Mouse (Mus musculus) adrenal gland (tissue): ENCODE measurements around the gene Hbb-bt.
"Not testable (repeated sequence)": the region's sequence is repeated elsewhere in the genome, so short reads cannot be mapped to it uniquely, and the experiment has no call there.

Experiments used
- intact Hi-C: fragments of 180-260 bp; cut with DNase I; formaldehyde crosslinking; loops from one replicate; pipeline ENCODE4 v1.15.1; 2025

Hbb-bt gene

DNA sequence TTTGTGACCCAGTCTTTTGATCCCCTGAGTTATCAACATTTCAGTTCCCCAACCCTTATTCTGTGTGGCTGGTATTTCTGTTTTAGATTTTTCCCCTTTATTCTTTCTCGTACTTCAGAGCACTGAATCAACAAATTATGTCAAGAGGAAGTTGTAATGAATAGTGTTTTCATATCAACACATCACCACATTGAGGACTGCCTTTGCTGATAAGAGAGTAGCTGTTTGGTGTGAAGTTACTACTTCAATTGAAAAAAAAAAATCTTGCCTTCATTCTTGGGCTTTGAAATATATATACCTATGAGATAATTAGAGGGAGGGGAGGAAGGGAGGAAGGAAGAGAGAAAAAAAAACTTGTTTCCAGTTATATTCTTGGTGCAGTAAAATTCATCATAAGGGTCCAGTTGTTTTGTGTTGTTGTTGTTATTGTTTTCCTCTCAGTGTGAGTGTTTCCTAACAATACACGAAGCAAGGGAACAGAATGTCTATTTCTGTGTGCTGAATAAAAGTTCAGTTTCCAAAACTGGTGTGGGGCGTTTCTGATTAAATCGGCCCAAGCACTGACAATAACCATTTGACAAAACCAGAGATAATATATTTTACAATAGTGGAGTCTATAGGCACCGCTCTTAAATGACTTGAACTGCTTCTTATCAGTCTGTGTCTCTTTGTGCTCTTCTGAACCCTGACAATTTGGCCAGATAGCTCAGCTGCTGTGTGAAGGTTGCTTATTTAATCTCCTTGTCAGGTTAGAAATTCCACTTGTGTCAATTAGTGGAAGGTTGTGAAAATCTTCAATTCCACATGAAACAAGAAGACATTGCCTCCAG is 4.6 kb downstream of the Hbb-bt start:
- intact Hi-C loops = no loop called here

DNA sequence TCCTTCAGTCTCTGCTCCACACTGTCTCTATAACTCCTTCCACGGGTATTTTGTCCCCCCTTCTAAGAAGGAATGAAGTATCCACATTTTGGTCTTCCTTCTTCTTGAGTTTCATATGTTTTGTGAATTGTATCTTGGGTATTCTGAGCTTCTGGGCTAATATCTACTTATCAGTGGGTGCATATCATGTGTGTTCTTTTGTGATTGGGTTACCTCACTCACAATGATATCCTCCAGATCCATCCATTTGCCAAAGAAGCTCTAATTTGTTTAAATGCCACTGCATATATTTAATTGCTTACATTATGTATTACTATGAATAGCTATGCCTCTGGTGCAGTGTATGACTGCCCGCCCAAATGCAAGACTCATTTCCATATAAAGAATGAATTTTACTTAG is 5.7 kb downstream of the Hbb-bt start:
- intact Hi-C loops = not testable (repeated sequence)

DNA sequence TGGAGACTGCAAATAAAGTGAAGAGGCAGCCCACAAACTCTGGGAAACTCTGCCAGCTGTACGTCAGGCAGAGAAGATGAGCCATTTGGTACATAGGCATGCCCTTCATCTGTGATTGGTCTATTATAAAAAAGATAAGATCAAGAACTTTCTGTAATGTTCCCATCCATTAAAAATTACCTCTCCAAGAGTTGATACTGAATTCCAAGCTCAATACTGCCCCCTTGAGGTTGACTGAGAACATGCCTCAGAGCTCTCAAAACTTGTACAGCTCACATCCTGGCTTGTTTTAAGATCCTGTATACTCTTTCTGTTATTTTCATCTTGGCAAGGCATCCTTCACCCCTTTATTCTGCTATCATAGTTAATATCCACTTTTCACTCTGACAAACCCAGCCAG is 6.9 kb downstream of the Hbb-bt start:
- intact Hi-C loops = no loop called here

DNA sequence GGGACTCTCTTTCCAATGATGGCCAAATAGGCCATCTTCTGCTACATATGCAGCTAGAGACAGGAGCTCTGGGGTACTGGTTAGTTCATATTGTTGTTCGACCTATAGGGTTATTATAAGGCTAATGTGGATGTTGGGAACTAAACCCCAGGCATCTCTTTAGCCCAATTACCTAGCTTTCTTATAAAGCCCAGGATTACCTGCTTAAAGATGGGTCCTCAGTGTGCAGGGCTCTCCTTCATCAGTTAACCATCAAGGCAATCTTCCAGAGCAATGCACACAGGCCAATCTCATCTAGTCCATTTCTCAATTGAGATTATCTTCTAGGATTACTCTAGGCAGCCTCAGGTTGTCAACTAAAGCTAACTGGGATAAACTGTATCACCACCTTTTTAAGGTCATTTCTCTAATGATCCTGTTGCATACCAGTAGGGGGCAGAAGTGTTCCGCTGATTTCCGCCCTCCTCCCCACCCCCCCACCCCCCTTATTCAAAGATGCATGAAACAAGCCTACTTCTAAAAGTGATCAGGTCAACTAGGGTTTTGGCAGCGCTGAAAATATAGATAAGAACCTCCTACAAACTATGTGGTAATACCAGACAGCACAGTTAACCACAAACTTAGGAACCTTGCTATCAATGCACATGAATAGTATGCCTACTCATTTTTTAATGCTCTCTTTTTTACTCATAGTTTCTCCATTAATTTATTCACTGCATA is 21.0 kb downstream of the Hbb-bt start:
- intact Hi-C loops = loop anchor here (5.0 kb wide), 1 partner anchor 149 kb away; the partner anchor contains the start of gene Olfr633

DNA sequence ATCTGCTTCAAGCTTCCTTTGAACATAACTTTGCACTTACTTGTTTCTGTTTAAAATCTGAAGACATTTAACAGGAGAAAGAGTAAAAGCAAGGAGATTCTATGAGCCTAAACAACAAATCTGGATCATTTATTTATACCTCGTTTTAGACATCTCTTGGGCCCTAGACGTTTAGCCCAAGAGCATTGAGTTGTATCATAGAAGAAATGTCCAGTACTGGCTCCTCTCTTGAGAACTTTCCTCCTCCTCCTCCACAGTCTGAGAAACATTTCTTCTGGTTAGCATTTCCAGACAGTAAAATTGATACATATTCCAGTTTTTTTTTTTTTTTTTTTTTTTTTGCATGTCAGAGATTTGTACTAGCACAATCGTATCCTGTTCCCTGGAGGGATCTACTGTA is 22.1 kb downstream of the Hbb-bt start, which contains the start of gene Olfr67:
Olfr67 (minus strand) TSS at position 101 of the 400 bp plus-strand sequence.
- intact Hi-C loops = loop anchor here (5.0 kb wide), 1 partner anchor 151 kb away; the partner anchor contains the start of gene Olfr633

DNA sequence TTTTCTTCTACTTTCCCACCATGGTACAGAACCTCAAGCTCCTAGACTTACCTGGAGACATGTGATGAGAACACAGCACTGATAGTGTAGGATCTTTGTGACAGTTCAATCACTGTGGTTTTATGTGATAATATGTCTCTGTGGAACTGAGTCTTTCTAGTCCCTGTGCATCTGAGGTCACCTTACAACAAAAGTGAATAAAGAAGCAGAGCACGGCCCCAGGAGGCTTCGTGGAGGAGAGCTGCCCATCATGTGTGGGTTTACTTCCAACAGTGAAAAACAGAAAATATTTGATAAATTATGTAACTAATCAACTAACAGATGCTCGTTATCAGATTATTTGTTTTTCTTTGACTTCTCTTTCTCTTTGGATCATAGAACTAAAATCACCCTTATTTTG is 34.2 kb downstream of the Hbb-bt start, which contains the start of gene Olfr68:
Olfr68 (minus strand) TSS at position 101 of the 400 bp plus-strand sequence.
- intact Hi-C loops = no loop called here

DNA sequence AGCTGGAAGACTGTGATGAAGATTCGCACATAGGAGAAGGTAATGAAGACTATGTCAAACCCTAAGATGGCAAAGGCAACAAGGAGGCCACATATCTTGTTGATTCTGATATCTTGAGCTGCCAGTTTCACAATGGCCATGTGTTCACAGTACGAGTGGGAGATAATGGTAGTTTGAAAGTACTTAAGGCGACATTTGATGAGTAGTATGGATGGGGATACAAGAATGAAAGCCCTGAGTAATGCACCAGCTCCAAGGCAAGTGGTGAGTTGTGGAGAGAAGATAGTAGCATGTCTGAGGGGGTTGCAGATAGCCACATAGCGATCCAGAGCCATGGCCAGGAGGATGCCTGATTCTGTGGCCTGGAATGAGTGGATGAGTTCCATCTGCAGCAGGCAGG is 36.1 kb downstream of the Hbb-bt start:
- intact Hi-C loops = not testable (repeated sequence)

DNA sequence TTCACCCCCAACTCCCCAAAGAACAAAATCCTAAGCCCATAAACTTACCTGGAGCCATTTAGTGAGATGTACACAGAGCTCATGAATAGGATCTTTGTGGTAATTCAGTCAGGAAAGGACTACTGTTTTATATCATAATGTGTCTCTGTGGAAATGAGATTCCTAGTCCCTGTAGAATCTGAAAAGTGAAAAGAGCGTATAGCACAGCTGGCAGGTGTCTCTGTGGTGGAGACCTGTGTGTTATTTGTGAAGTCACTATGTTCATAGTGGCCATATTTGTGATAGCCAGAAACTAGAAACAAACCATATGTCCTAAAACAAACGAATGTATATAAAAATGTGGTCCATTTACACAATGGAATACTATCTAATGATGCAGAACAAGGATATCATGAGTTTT is 42.3 kb downstream of the Hbb-bt start, which contains the start of gene Olfr69:
Olfr69 (minus strand) TSS at position 101 of the 400 bp plus-strand sequence.
- intact Hi-C loops = no loop called here

DNA sequence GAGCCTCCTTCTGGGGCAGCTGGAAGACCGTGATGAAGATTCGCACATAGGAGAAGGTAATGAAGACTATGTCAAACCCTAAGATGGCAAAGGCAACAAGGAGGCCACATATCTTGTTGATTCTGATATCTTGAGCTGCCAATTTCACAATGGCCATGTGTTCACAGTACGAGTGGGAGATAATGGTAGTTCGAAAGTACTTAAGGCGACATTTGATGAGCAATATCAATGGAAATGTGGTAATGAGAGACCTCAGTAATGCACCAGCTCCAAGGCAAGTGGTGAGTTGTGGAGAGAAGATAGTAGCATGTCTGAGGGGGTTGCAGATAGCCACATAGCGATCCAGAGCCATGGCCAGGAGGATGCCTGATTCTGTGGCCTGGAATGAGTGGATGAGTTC is 46.1 kb downstream of the Hbb-bt start:
- intact Hi-C loops = not testable (repeated sequence)
